Mouse (Mus musculus) hindbrain, embryonic 12.5 days (tissue): ENCODE data around the gene Dcun1d3. TPM values are rescaled to one million over a fixed set of nuclear protein-coding genes. Genes with fewer than 3 reads are reported as not detected.

Experiments used
- ATAC-seq: fragments of 200-750 bp; cut with Nextera tagmentation; 2 replicates; pipeline ENCODE4 v1.8.0; 2017; ENCODE audit warnings: moderate TSS enrichment; ENCODE audit not compliant: low FRiP score
- H3K27ac ChIP-seq: fragments of 300-500 bp; sonication (generic); 2 replicates; pipeline ENCODE4 v1.5.1; 2016; ENCODE audit warnings: mild to moderate bottlenecking
- H3K27me3 ChIP-seq: fragments of 300-500 bp; sonication (generic); 2 replicates; pipeline ENCODE4 v1.6.1; 2016; ENCODE audit warnings: mild to moderate bottlenecking
- H3K36me3 ChIP-seq: fragments of 300-500 bp; sonication (generic); 2 replicates; pipeline ENCODE4 v1.6.1; 2016; ENCODE audit warnings: mild to moderate bottlenecking
- H3K4me1 ChIP-seq: fragments of 300-500 bp; sonication (generic); 2 replicates; pipeline ENCODE4 v1.6.1; 2016
- H3K4me2 ChIP-seq: fragments of 300-500 bp; sonication (generic); replicated peaks from 2 replicates; pipeline ENCODE4 v1.6.1; 2016; ENCODE audit warnings: mild to moderate bottlenecking
- H3K4me3 ChIP-seq: fragments of 300-500 bp; sonication (generic); 2 replicates; pipeline ENCODE4 v1.5.1; 2016; ENCODE audit warnings: mild to moderate bottlenecking
- H3K9ac ChIP-seq: fragments of 300-500 bp; sonication (generic); 2 replicates; pipeline ENCODE4 v1.6.1; 2016; ENCODE audit warnings: mild to moderate bottlenecking, moderate library complexity
- H3K9me3 ChIP-seq: fragments of 300-500 bp; sonication (generic); replicated peaks from 2 replicates; pipeline ENCODE4 v1.6.1; 2016; ENCODE audit warnings: mild to moderate bottlenecking
- WGBS: fragments of 180-500 bp; shearing (Covaris S2); methylation state at CpG from one replicate; pipeline ENCODE4 v1.1.7; 2016; 5-methylcytosine and 5-hydroxymethylcytosine counted together
- polyA plus RNA-seq: library from polyadenylated mRNA; unstranded; fragments of >200 nt; fragmentation: Nextera tagmentation; extraction: Ambion mirVana; gene quantifications from 2 replicates; pipeline ENCODE4 v1.2.1, GENCODE M21; 2016

Dcun1d3 gene
- 16.5 and 20.0 TPM in 2 replicates for polyA plus RNA-seq

- no peaks in the 10 kb centered on the region for H3K27me3 ChIP-seq
- H3K4me1 ChIP-seq: peaks cover 22% of the 10 kb centered on the region
- H3K4me2 ChIP-seq: peak within 1 kb of the TSS; percentile 73
- peak; percentile 98 for ATAC-seq
- H3K9me3 ChIP-seq: no peaks in the 10 kb centered on the region
- WGBS: under 1% methylated on average over 63 of the region's 63 CpGs
- H3K27ac ChIP-seq: peak within 1 kb of the TSS; percentile 96
- peak within 1 kb of the TSS; percentile 87 for H3K9ac ChIP-seq
- H3K36me3 ChIP-seq: no peaks in the 10 kb centered on the region
- H3K4me3 ChIP-seq: peak within 1 kb of the TSS; percentile 70
Observed at GRCm38 (mm10) chr7:119895639-119896512, at the start of gene Dcun1d3, which contains the start of gene Lyrm1. Gene Dcun1d3 (minus strand): TSS chr7:119896298. Gene Lyrm1 (plus strand): TSS chr7:119895861.

GRCm38 (mm10) chr7:119941569-119941968 lies 45.5 kb upstream of the Dcun1d3 start:
- Histone ChIP-seq H3K4me2 (no peak overlapping the region), H3K4me3 (no peak overlapping the region), H3K36me3 (no peaks in the 10 kb centered on the region), H3K4me1 (no peaks in the 10 kb centered on the region), H3K27me3 (no peaks in the 10 kb centered on the region), H3K9ac (no peak overlapping the region), H3K9me3 (no peaks in the 10 kb centered on the region), H3K27ac (no peak overlapping the region)
- ATAC-seq: no peak
- 58% methylated on average over 2 of the region's 2 CpGs for WGBS

GRCm38 (mm10) chr7:119937036-119937435 lies 40.9 kb upstream of the Dcun1d3 start:
- ATAC-seq: no peak
- Histone ChIP-seq H3K4me2 (no peak overlapping the region), H3K4me3 (no peak overlapping the region), H3K27me3 (no peaks in the 10 kb centered on the region), H3K36me3 (no peaks in the 10 kb centered on the region), H3K9ac (no peak overlapping the region), H3K27ac (no peak overlapping the region), H3K4me1 (no peaks in the 10 kb centered on the region), H3K9me3 (no peaks in the 10 kb centered on the region)
- 84% methylated on average over 5 of the region's 5 CpGs for WGBS

GRCm38 (mm10) chr7:119936321-119936720 lies 40.2 kb upstream of the Dcun1d3 start:
- H3K27ac ChIP-seq: no peak overlapping the region
- no peak overlapping the region for H3K4me2 ChIP-seq
- no peak overlapping the region for H3K9ac ChIP-seq
- H3K9me3 ChIP-seq: no peaks in the 10 kb centered on the region
- H3K27me3 ChIP-seq: no peaks in the 10 kb centered on the region
- no peaks in the 10 kb centered on the region for H3K36me3 ChIP-seq
- no peak overlapping the region for H3K4me3 ChIP-seq
- ATAC-seq: no peak
- H3K4me1 ChIP-seq: no peaks in the 10 kb centered on the region

- H3K27ac ChIP-seq: no peak overlapping the region
- no peak overlapping the region for H3K4me2 ChIP-seq
- no peaks in the 10 kb centered on the region for H3K27me3 ChIP-seq
- no peak for ATAC-seq
- H3K36me3 ChIP-seq: no peaks in the 10 kb centered on the region
- no peak overlapping the region for H3K4me3 ChIP-seq
- no peaks in the 10 kb centered on the region for H3K4me1 ChIP-seq
- H3K9me3 ChIP-seq: no peaks in the 10 kb centered on the region
- H3K9ac ChIP-seq: no peak overlapping the region
- 69% methylated on average over 2 of the region's 2 CpGs for WGBS
Observed at GRCm38 (mm10) chr7:119928783-119929440, 32.8 kb upstream of the Dcun1d3 start.

GRCm38 (mm10) chr7:119921054-119921453 lies 25.0 kb upstream of the Dcun1d3 start:
- no peaks in the 10 kb centered on the region for H3K4me1 ChIP-seq
- H3K27ac ChIP-seq: no peak overlapping the region
- ATAC-seq: no peak
- no peaks in the 10 kb centered on the region for H3K27me3 ChIP-seq
- H3K4me3 ChIP-seq: no peak overlapping the region
- WGBS: 82% methylated on average over 4 of the region's 4 CpGs
- no peak overlapping the region for H3K9ac ChIP-seq
- no peaks in the 10 kb centered on the region for H3K9me3 ChIP-seq
- no peaks in the 10 kb centered on the region for H3K36me3 ChIP-seq
- no peak overlapping the region for H3K4me2 ChIP-seq

GRCm38 (mm10) chr7:119920457-119920856 lies 24.4 kb upstream of the Dcun1d3 start:
- WGBS: 66% methylated on average over 2 of the region's 2 CpGs
- H3K4me2 ChIP-seq: no peak overlapping the region
- ATAC-seq: no peak
- H3K36me3 ChIP-seq: no peaks in the 10 kb centered on the region
- H3K27ac ChIP-seq: no peak overlapping the region
- H3K27me3 ChIP-seq: no peaks in the 10 kb centered on the region
- no peak overlapping the region for H3K9ac ChIP-seq
- no peaks in the 10 kb centered on the region for H3K4me1 ChIP-seq
- H3K4me3 ChIP-seq: no peak overlapping the region
- H3K9me3 ChIP-seq: no peaks in the 10 kb centered on the region

- no peaks in the 10 kb centered on the region for H3K4me1 ChIP-seq
- ATAC-seq: no peak
- H3K27me3 ChIP-seq: no peaks in the 10 kb centered on the region
- no peak overlapping the region for H3K4me2 ChIP-seq
- no peak overlapping the region for H3K27ac ChIP-seq
- H3K4me3 ChIP-seq: no peak overlapping the region
- no peak overlapping the region for H3K9ac ChIP-seq
- 84% methylated on average over 3 of the region's 3 CpGs for WGBS
- H3K9me3 ChIP-seq: no peaks in the 10 kb centered on the region
- no peaks in the 10 kb centered on the region for H3K36me3 ChIP-seq
Observed at GRCm38 (mm10) chr7:119911727-119912126, 15.6 kb upstream of the Dcun1d3 start.

GRCm38 (mm10) chr7:119906523-119907215 lies 10.6 kb upstream of the Dcun1d3 start:
- Histone ChIP-seq H3K9me3 (no peaks in the 10 kb centered on the region), H3K27me3 (no peaks in the 10 kb centered on the region), H3K4me3 (no peak overlapping the region), H3K9ac (no peak overlapping the region), H3K4me2 (no peak overlapping the region), H3K36me3 (no peaks in the 10 kb centered on the region), H3K4me1 (no peaks in the 10 kb centered on the region), H3K27ac (no peak overlapping the region)
- WGBS: 92% methylated on average over 3 of the region's 3 CpGs
- no peak for ATAC-seq

- Histone ChIP-seq H3K27ac (no peak overlapping the region), H3K4me1 (peaks cover 9% of the 10 kb centered on the region), H3K9ac (no peak overlapping the region), H3K9me3 (no peaks in the 10 kb centered on the region), H3K36me3 (no peaks in the 10 kb centered on the region), H3K4me3 (no peak overlapping the region), H3K27me3 (no peaks in the 10 kb centered on the region), H3K4me2 (no peak overlapping the region)
- WGBS: 79% methylated on average over 3 of the region's 3 CpGs
- no peak for ATAC-seq
Observed at GRCm38 (mm10) chr7:119899386-119900057, 3.4 kb upstream of the Dcun1d3 start.

- H3K27me3 ChIP-seq: no peaks in the 10 kb centered on the region
- ATAC-seq: no peak
- no peak overlapping the region for H3K9ac ChIP-seq
- no peak overlapping the region for H3K4me2 ChIP-seq
- WGBS: 44% methylated on average over 1 of the region's 1 CpGs
- no peak overlapping the region for H3K4me3 ChIP-seq
- no peaks in the 10 kb centered on the region for H3K9me3 ChIP-seq
- no peak overlapping the region for H3K27ac ChIP-seq
- H3K4me1 ChIP-seq: peaks cover 18% of the 10 kb centered on the region
- H3K36me3 ChIP-seq: no peaks in the 10 kb centered on the region
Observed at GRCm38 (mm10) chr7:119898247-119898856, 2.3 kb upstream of the Dcun1d3 start.
